Mouse (Mus musculus) ES-E14 (cell line): ENCODE measurements around the gene Tldc1.

Experiments used
- CHD2 ChIP-seq: IDR thresholded peaks from 2 replicates; pipeline ENCODE4 v1.6.1; 2014; ENCODE audit warnings: mild to moderate bottlenecking, low read depth, low read length, inconsistent platforms
- HCFC1 ChIP-seq: IDR thresholded peaks from 2 replicates; pipeline ENCODE4 v1.6.1; 2012; ENCODE audit warnings: low read length, inconsistent platforms, borderline replicate concordance; ENCODE audit not compliant: insufficient read depth
- ZC3H11A ChIP-seq: IDR thresholded peaks from 2 replicates; pipeline ENCODE4 v1.6.1; 2012; ENCODE audit warnings: low read depth, mild to moderate bottlenecking, inconsistent platforms, low read length, borderline replicate concordance
- ZNF384 ChIP-seq: IDR thresholded peaks from 2 replicates; pipeline ENCODE4 v1.6.1; 2012; ENCODE audit warnings: low read depth, low read length, inconsistent platforms

- TF ChIP-seq ZNF384 (no peak), HCFC1 (no peak), CHD2 (no peak), ZC3H11A (no peak)
These were observed 32.8 kb upstream of the Tldc1 start for GRCm38 (mm10) chr8:119810953-119811499.
